Mouse (Mus musculus): ENCODE measurements around the gene Ice2. TPM values are rescaled to one million over a fixed set of nuclear protein-coding genes. Genes with fewer than 3 reads are reported as not detected.

Ice2 gene
- total RNA-seq, 2 experiments from 2014 or later, result 8.6 to 10.2 TPM

- DNase-seq, result no peak
- intact Hi-C loops (cut with DNase I), result no loop called here
Observed at GRCm38 (mm10) chr9:69397432-69397759, 310 bp upstream of the Ice2 start.

DNA sequence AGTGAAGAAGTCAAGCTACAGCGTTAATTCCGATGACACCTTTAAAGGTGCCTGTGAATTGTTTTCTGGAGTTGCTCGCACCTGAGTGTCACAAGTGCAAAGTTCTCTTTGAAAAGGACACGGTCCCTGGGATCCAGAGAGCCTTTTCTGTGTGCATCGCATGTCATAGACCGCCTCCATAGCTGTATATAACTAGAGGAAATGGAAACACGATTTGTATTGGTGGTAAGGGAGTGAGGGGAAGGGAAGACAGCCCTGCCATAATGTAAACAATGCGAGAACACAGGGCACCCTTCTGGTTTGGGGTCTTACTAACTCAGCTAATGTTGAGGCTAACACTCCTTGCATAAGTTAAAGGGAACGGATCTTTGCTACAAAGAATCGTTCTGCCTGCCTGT, 746 bp downstream of the Ice2 start:
- intact Hi-C loops (cut with DNase I), result no loop called here
- DNase-seq, result no peak

DNA sequence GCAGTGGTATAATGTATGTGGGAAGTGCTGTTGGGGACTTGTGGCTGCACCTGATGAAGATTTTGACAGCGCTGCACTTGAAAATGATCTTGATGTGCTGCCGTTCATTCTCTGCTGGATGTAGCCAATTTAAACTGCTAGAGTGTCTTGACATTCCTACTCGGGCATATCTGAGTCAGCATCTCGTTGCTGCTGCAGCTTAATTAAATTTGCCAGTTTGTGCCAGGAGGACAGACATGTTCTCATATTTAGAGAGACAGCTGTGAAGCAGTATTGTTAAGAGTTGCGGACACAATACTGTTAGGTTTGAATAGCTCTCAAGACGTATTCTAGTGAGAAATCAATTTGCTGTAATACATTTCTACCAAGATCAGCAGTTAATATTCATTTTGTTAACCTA, 7.0 kb downstream of the Ice2 start:
- intact Hi-C loops (cut with DNase I), result no loop called here
- DNase-seq, result no peak

GRCm38 (mm10) chr9:69419476-69419875, 21.8 kb downstream of the Ice2 start:
- intact Hi-C loops (cut with DNase I), result loop anchor here (1.0 kb wide), 1 partner anchor 61 kb away; no protein-coding TSS in a partner anchor
- no peak for DNase-seq

- intact Hi-C loops (cut with DNase I), result no loop called here
- no peak for DNase-seq
Observed at GRCm38 (mm10) chr9:69430531-69430930, 32.8 kb downstream of the Ice2 start.

DNA sequence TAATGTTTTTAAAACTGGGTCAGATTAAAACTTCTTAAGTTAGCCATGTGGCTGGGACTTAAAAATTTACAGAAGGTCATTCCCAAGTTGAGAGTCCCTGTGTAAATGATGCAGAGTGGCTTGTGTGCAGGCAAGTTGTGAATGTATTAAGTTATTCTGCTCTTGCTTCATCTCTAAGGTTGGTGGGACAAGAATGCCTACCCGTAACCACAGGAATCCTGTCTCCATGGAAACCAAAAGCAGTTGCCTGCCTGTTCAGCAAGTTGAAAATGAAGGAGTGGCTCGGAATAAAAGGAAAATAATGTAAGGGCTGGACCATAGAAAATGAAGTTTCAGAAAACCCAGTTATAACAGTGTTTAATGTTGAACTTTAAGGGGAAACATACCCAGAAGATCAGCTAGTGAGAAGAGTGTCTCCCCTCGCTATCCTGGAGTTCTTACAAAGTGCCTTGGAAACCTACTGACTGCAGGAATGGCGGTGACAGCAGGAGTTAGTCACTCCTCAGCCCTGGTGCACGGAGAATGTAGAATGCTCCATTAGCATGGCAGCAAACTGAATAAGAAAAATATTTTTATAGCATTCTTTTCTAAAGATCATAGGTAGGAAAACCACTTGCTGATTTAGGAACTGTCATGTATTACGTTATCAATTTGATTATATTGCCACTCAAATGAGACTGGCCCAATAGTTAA, 34.3 kb downstream of the Ice2 start:
- intact Hi-C loops (cut with DNase I), result no loop called here
- no peak for DNase-seq

- intact Hi-C loops (cut with DNase I), result no loop called here
- no peak for DNase-seq
Observed at GRCm38 (mm10) chr9:69435194-69435593, 37.5 kb downstream of the Ice2 start.

- DNase-seq, result no peak
- intact Hi-C loops (cut with DNase I), result no loop called here
Observed at GRCm38 (mm10) chr9:69435662-69436061, 38.0 kb downstream of the Ice2 start.

- DNase-seq, result peak in 1 of 2 experiments; percentile 36
- intact Hi-C loops (cut with DNase I), result loop anchor here (5.0 kb wide), 1 partner anchor 37 kb away; no protein-coding TSS in a partner anchor
Observed at GRCm38 (mm10) chr9:69439805-69440357, 42.2 kb downstream of the Ice2 start.

- intact Hi-C loops (cut with DNase I), result loop anchor here (5.0 kb wide), 1 partner anchor 35 kb away; no protein-coding TSS in a partner anchor
- DNase-seq, result no peak
Observed at GRCm38 (mm10) chr9:69442471-69443038, 44.8 kb downstream of the Ice2 start.

DNA sequence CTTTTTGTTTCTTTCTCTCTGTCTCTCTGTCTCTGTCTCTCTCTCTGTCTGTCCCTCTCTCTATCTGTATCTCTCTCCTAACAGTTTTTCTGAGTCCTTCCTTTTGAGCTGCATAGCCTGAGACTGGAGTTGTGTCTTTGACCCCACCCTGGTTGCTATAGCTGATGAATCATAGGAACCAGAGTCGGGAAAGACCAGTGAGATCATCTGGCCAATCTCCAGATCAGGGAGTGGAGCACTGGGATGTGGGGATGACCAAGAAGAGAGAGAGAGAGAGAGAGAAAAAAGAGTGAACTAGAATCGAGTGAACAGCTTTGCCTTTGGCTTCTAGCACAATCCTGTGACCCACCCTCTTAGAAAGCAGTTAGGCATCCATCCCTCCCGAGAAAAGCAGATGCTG, 45.5 kb downstream of the Ice2 start:
- peak; percentile 79 to 80 for DNase-seq
- intact Hi-C loops (cut with DNase I), result loop anchor here (5.0 kb wide), 1 partner anchor 34 kb away; no protein-coding TSS in a partner anchor

- DNase-seq, result no peak
- intact Hi-C loops (cut with DNase I), result no loop called here
Observed at GRCm38 (mm10) chr9:69448801-69449200, 51.1 kb downstream of the Ice2 start.

DNA sequence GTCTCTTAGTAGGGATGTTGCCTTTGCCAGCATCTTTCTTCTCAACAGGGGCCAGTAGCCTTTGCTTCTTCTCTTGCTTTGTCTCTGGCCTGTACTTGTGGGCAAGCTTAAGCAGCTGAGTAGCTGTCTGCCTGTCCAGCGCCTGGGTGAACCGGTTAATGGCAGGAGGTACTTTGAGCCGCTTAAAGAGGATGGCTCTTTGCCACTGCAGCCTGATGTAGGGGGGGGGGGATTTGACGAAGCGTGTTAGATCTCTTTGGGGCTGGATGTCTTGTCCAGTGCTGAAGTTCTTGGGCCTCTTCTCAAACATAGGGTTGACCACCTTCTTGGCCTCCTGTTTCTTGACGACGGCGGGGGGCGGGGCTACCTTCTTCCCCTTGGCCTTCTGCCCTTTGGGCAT, 52.9 kb downstream of the Ice2 start:
- intact Hi-C loops (cut with DNase I), result no loop called here
- DNase-seq, result no peak

DNA sequence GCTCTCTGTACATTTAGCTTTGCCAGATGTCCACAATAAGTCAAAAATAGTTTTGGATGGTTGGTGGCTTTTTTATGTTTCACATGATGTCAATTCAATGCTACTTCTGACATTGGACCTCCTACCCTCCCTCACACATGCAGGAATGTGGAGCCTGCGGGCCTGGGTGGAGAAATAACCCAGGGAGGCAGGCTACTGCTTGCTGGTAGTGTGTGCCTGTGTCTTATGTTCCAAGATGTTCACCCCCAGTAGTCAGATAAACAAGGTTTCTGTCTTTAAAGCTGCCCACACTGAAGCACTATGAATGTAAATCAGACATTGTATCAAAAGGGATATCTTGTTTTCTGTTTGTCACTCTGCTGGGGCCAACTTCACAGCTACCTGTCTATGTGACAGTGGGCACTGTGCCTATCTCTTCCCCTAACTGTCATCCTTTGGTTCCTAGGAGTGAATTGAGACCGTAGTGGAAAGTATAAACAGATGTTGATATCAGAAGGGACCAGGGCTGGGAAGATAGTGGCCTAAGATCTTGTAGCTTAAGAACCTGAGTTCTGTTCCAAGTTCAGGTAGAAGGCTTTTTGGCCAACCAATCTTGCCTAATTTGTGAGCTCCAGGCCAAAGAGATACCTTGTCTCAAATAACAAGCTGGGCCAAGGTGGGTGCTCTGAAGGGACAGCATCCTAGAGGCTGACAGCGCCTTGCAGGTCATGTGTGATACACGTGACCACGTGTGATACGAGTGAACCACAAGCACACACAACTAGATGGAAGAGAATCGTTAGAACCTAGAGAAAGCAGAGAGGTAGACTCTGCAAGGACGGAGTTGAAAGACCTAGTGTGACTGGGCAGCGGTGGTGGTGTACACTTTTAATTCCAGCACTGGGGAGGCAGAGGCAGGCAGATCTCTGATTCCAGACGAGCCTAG, 54.4 kb downstream of the Ice2 start:
- DNase-seq, result no peak
- intact Hi-C loops (cut with DNase I), result no loop called here

- peak; percentile 95 for DNase-seq
- intact Hi-C loops (cut with DNase I), result no loop called here
Observed at GRCm38 (mm10) chr9:69453066-69453900, 55.6 kb downstream of the Ice2 start, which contains the start of gene Anxa2. Anxa2 (plus strand) TSS chr9:69453620.

GRCm38 (mm10) chr9:69453901-69454666, 56.4 kb downstream of the Ice2 start:
- intact Hi-C loops (cut with DNase I), result no loop called here
- peak in 1 of 2 experiments; percentile 33 for DNase-seq

DNA sequence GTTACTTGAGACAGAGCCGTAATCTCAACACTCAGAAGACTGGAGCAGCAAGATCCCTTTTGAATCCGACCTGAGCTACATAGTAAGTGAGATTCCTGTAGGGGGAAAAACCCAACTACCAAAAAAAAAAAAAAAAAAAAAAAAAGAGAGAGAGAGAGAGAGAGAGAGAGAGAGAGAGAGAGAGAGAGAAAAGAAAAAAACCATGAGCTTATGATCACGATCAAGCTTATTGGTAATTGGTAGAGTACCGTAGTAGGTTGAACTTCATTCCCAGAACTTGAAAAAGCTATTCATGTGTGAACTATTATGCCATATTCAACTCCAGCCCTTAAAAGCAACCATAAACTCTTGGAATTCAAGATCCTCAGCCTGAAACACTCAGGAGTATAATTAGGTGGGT, 57.0 kb downstream of the Ice2 start:
- DNase-seq, result no peak
- intact Hi-C loops (cut with DNase I), result no loop called here

DNA sequence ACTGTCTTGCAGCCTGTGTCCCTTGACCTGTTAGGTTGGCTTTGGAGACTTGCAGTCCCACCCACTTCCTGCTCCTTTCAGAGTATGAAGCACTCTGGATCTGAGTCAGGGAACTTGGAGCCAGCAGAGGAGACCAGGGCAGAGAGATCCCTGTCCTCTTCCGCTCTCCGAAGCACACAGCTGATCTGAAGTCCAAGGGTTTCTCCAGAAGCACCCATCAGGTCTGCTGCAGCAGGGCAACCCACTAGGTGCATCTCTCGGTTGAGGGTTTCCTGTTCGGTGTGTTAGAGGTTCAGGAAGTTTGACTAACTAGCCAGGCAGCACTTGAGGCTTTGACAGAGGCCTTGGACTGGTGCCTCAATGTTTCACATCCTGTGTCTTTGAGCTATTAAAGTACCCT, 57.7 kb downstream of the Ice2 start:
- DNase-seq, result peak in 1 of 2 experiments; percentile 56
- intact Hi-C loops (cut with DNase I), result no loop called here

DNA sequence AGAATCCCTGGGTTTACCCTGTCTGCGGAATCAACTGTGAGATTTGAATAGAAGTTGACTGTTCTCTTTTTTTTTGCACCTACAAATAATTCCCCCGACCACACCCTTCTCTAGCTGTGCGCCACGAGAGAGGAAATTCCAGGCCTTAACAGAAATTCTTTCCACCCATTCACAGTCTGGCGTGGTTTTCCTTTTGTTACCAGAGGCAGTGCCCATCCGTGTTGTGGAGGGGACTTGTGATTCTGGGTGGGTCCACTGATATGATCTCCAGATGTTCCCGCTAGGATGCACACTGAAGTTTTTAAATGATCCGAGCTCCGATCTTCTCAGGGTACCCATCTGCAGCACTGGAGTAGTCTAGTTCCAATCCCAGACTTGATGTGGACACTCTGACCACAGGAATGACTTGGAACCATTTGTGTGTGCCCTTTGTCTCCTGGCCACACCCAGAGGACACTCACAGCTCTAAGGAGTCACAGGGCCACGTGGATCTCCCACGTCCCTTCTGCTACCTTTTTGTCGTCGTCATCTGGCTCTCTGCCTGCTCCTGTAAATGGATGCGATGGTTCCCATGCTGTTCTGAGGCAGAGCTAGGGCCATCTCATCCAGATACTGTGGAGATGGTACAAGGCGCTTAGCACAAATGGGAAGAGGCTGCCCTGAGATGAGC, 58.8 kb downstream of the Ice2 start:
- intact Hi-C loops (cut with DNase I), result no loop called here
- DNase-seq, result peak in 1 of 2 experiments; percentile 27

All from heart, postnatal 10 days (tissue).